Mouse (Mus musculus) CH12.LX (cell line): Measurements from ENCODE around the gene Ppm1l. TPM values are rescaled to one million over a fixed set of nuclear protein-coding genes. Genes with fewer than 3 reads are reported as not detected.
"Not testable (repeated sequence)": the region's sequence is repeated elsewhere in the genome, so short reads cannot be mapped to it uniquely, and the experiment has no call there.

ENCODE experiments used
- DNase-seq: peaks from one replicate; pipeline ENCODE4 v3.0.0-alpha.2; 2013; ENCODE audit errors: extremely low read depth
- H3K27ac ChIP-seq: 2 replicates; pipeline ENCODE4 v1.5.1; 2012; ENCODE audit warnings: low read depth, mild to moderate bottlenecking, control low read depth, moderate library complexity; ENCODE audit not compliant: insufficient read depth
- H3K27me3 ChIP-seq: replicated peaks from 2 replicates; pipeline ENCODE3; 2012; ENCODE audit warnings: inconsistent platforms
- H3K36me3 ChIP-seq, 2 experiments: replicated peaks in 1 of 2; 2 replicates each; pipeline versions ENCODE3 to v1.6.1; 2012; ENCODE audit warnings: inconsistent platforms in 1 of 2, low read length in 1 of 2, mild to moderate bottlenecking in 1 of 2, mixed read lengths in 1 of 2, moderate library complexity in 1 of 2; ENCODE audit not compliant: control insufficient read depth in 1 of 2, insufficient read depth in 1 of 2
- H3K4me1 ChIP-seq, 2 experiments: 2 replicates each; pipeline ENCODE4 v1.6.1; 2012; ENCODE audit warnings: inconsistent platforms in 1 of 2, moderate library complexity in 1 of 2; ENCODE audit not compliant: insufficient read depth in 2 of 2, control insufficient read depth in 1 of 2
- H3K4me2 ChIP-seq: 2 replicates; pipeline ENCODE4 v1.6.1; 2012; ENCODE audit warnings: low read depth, mild to moderate bottlenecking, control low read depth; ENCODE audit not compliant: poor library complexity, insufficient read depth, severe bottlenecking
- H3K4me3 ChIP-seq, 3 experiments: fragments of 150-350 bp in 1 of 3; sonication (generic) in 1 of 3; replicated peaks in 1 of 3; 2 replicates each; pipeline versions ENCODE3 to v1.5.1; 2011 to 2012; ENCODE audit warnings: low read depth in 2 of 3, low read length in 2 of 3, mild to moderate bottlenecking in 2 of 3, moderate library complexity in 2 of 3, control low read depth in 1 of 3, improper control_type of control experiment in 1 of 3, inconsistent platforms in 1 of 3, mixed read lengths in 1 of 3; ENCODE audit not compliant: poor library complexity in 1 of 3
- H3K79me2 ChIP-seq: replicated peaks from 2 replicates; pipeline ENCODE4 v1.6.1; 2012; ENCODE audit warnings: mild to moderate bottlenecking, moderate library complexity; ENCODE audit not compliant: control insufficient read depth, poor library complexity, insufficient read depth, severe bottlenecking; ENCODE audit errors: extremely low read depth
- H3K9ac ChIP-seq: 2 replicates; pipeline ENCODE4 v1.6.1; 2012; ENCODE audit warnings: low read depth, mild to moderate bottlenecking, control low read depth, moderate library complexity; ENCODE audit not compliant: insufficient read depth
- H3K9me3 ChIP-seq: replicated peaks from 2 replicates; pipeline ENCODE3; 2012; ENCODE audit warnings: low read length, inconsistent platforms, mixed read lengths
- CTCF ChIP-seq, 2 experiments: IDR thresholded peaks in 1 of 2; conservative IDR thresholded peaks in 1 of 2; 2 replicates each; pipeline ENCODE4 v1.5.1; 2011 to 2012; ENCODE audit warnings: low read depth in 2 of 2, low read length in 2 of 2, improper control_type of control experiment in 1 of 2, inconsistent platforms in 1 of 2, mild to moderate bottlenecking in 1 of 2, moderate library complexity in 1 of 2
- ELF1 ChIP-seq: IDR thresholded peaks from 2 replicates; pipeline ENCODE4 v1.6.1; 2014; ENCODE audit warnings: low read depth, mild to moderate bottlenecking, inconsistent platforms, low read length, improper control_type of control experiment
- EP300 ChIP-seq: IDR thresholded peaks from 2 replicates; pipeline ENCODE4 v1.6.1; 2011; ENCODE audit warnings: low read length, improper control_type of control experiment
- ETS1 ChIP-seq: conservative IDR thresholded peaks from 2 replicates; pipeline ENCODE4 v1.6.1; 2012; ENCODE audit warnings: low read depth, mild to moderate bottlenecking, inconsistent platforms, low read length, improper control_type of control experiment, moderate library complexity
- HCFC1 ChIP-seq: IDR thresholded peaks from 2 replicates; pipeline ENCODE4 v1.6.1; 2012; ENCODE audit warnings: low read depth, mild to moderate bottlenecking, inconsistent platforms, low read length, improper control_type of control experiment
- IRF4 ChIP-seq: IDR thresholded peaks from 2 replicates; pipeline ENCODE4 v1.6.1; 2014; ENCODE audit warnings: low read depth, mild to moderate bottlenecking, inconsistent platforms, low read length, improper control_type of control experiment
- JUN ChIP-seq: IDR thresholded peaks from 2 replicates; pipeline ENCODE4 v1.6.1; 2011; ENCODE audit warnings: low read depth, mild to moderate bottlenecking, low read length, improper control_type of control experiment, moderate library complexity; ENCODE audit not compliant: insufficient read depth
- KAT2A ChIP-seq: IDR thresholded peaks from 2 replicates; pipeline ENCODE4 v1.6.1; 2012; ENCODE audit warnings: low read length, improper control_type of control experiment, inconsistent platforms; ENCODE audit not compliant: insufficient replicate concordance
- MAFK ChIP-seq: IDR thresholded peaks from 2 replicates; pipeline ENCODE4 v1.6.1; 2011; ENCODE audit warnings: low read length, improper control_type of control experiment; ENCODE audit not compliant: insufficient replicate concordance
- MAX ChIP-seq: IDR thresholded peaks from 2 replicates; pipeline ENCODE4 v1.6.1; 2011; ENCODE audit warnings: low read length, improper control_type of control experiment
- MXI1 ChIP-seq: IDR thresholded peaks from 2 replicates; pipeline ENCODE4 v1.6.1; 2011; ENCODE audit warnings: mild to moderate bottlenecking, low read depth, low read length, improper control_type of control experiment
- NELFE ChIP-seq: IDR thresholded peaks from 2 replicates; pipeline ENCODE4 v1.6.1; 2011; ENCODE audit warnings: low read depth, low read length, improper control_type of control experiment
- POLR2A ChIP-seq: IDR thresholded peaks from 2 replicates; pipeline ENCODE4 v1.6.1; 2011; ENCODE audit warnings: low read depth, mild to moderate bottlenecking, improper control_type of control experiment, low read length
- POLR2AphosphoS2 ChIP-seq: IDR thresholded peaks from 2 replicates; pipeline ENCODE4 v1.6.1; 2011; ENCODE audit warnings: low read depth, low read length, improper control_type of control experiment
- TBP ChIP-seq: conservative IDR thresholded peaks from 2 replicates; pipeline ENCODE4 v1.6.1; 2011; ENCODE audit warnings: low read depth, low read length, improper control_type of control experiment
- TCF12 ChIP-seq: IDR thresholded peaks from 2 replicates; pipeline ENCODE4 v1.6.1; 2014; ENCODE audit warnings: low read depth, mild to moderate bottlenecking, inconsistent platforms, low read length, improper control_type of control experiment
- UBTF ChIP-seq: IDR thresholded peaks from 2 replicates; pipeline ENCODE4 v1.6.1; 2012; ENCODE audit warnings: low read depth, mild to moderate bottlenecking, inconsistent platforms, low read length, improper control_type of control experiment, moderate library complexity
- USF2 ChIP-seq: conservative IDR thresholded peaks from 2 replicates; pipeline ENCODE4 v1.6.1; 2011; ENCODE audit warnings: low read depth, low read length, improper control_type of control experiment
- ZC3H11A ChIP-seq: IDR thresholded peaks from 2 replicates; pipeline ENCODE4 v1.6.1; 2012; ENCODE audit warnings: low read depth, mild to moderate bottlenecking, inconsistent platforms, low read length, improper control_type of control experiment
- ZKSCAN1 ChIP-seq: IDR thresholded peaks from 2 replicates; pipeline ENCODE4 v1.6.1; 2012; ENCODE audit warnings: low read depth, inconsistent platforms, low read length, improper control_type of control experiment, borderline replicate concordance
- ZNF384 ChIP-seq: IDR thresholded peaks from 2 replicates; pipeline ENCODE4 v1.6.1; 2012; ENCODE audit warnings: low read depth, low read length, improper control_type of control experiment, inconsistent platforms
- dilution Hi-C: fragments of 300-500 bp; cut with MboI; formaldehyde crosslinking; loops from 2 replicates; pipeline ENCODE4 v1.14.3; 2020; ENCODE audit warnings: low sequenced_read_pairs; ENCODE audit not compliant: extremely low pct_unique_long_range_greater_than_20kb, extremely low pct_ligation_motif_present
- in situ Hi-C: fragments of 300-500 bp; cut with MboI; formaldehyde crosslinking; loops from 3 replicates; pipeline ENCODE4 v1.14.3; 2019; ENCODE audit warnings: low sequenced_read_pairs, low pct_ligation_motif_present, low pct_unique_long_range_greater_than_20kb, mixed read lengths
- polyA plus RNA-seq: library from polyadenylated mRNA; unstranded; fragments of >175 nt; gene quantifications from 2 replicates; pipeline ENCODE4 v1.2.1, GENCODE M21; 2012; ENCODE audit warnings: low read depth; ENCODE audit not compliant: insufficient read length
- total RNA-seq, 2 experiments: library from RNA; depleted of rRNA; stranded (reverse); fragments of 300-350 nt in 1 of 2; fragments of >200 nt in 1 of 2; gene quantifications; 2 replicates each; pipeline ENCODE4 v1.2.3; 2012 to 2014

Ppm1l gene
- total and polyA plus RNA-seq, 3 experiments: 0.68 to 2.4 (median 1.7) TPM

GRCm38 (mm10) chr3:69563406-69563805 is 246.7 kb downstream of the Ppm1l start:
- no peaks in the 10 kb centered on the region for H3K79me2 ChIP-seq
- no peaks in the 10 kb centered on the region for H3K36me3 ChIP-seq
- peaks cover 0 to 5% of the 10 kb centered on the region in 2 experiments; a peak in 1 of 4 replicates for H3K4me1 ChIP-seq
- DNase-seq: no peak
- in situ Hi-C loops: no loop called here
- no peaks in the 10 kb centered on the region for H3K27me3 ChIP-seq
- no peak overlapping the region for H3K4me3 ChIP-seq
- no peak overlapping the region for H3K27ac ChIP-seq
- H3K9me3 ChIP-seq: peaks cover 5% of the 10 kb centered on the region
- no peak overlapping the region for H3K4me2 ChIP-seq
- dilution Hi-C loops: no loop called here
- no peak overlapping the region for H3K9ac ChIP-seq
- TF ChIP-seq TBP (no peak), IRF4 (no peak), JUN (no peak), ZNF384 (no peak), MXI1 (no peak), NELFE (no peak), ZC3H11A (no peak), MAFK (no peak), EP300 (no peak), USF2 (no peak), POLR2A (no peak), ETS1 (no peak), MAX (no peak), POLR2AphosphoS2 (no peak)

- in situ Hi-C loops, DNase-seq, H3K9ac ChIP-seq, H3K79me2 ChIP-seq, H3K4me1 ChIP-seq, H3K27me3 ChIP-seq, H3K36me3 ChIP-seq, dilution Hi-C loops, H3K9me3 ChIP-seq, H3K4me2 ChIP-seq, H3K27ac ChIP-seq, H3K4me3 ChIP-seq: not testable (repeated sequence)
These were observed 248.9 kb downstream of the Ppm1l start for GRCm38 (mm10) chr3:69565586-69565985.

GRCm38 (mm10) chr3:69572561-69572960 is 255.9 kb downstream of the Ppm1l start:
- H3K27me3 ChIP-seq: no peaks in the 10 kb centered on the region
- no peaks in the 10 kb centered on the region for H3K9me3 ChIP-seq
- no peaks in the 10 kb centered on the region for H3K4me1 ChIP-seq
- H3K4me3 ChIP-seq: no peak overlapping the region
- H3K4me2 ChIP-seq: no peak overlapping the region
- DNase-seq: no peak
- TF ChIP-seq UBTF: no peak
- TF ChIP-seq MXI1: no peak
- TF ChIP-seq CTCF (conservative IDR thresholded peaks at IDR 0.05 in 1 of 2, IDR thresholded peaks at IDR 0.05 in 1 of 2; ENCODE audit: low read depth in 2 of 2, low read length in 2 of 2): no peak
- TF ChIP-seq ZKSCAN1: no peak
- TF ChIP-seq HCFC1: no peak
- TF ChIP-seq TCF12: no peak
- TF ChIP-seq ELF1: no peak
- TF ChIP-seq IRF4: no peak
- no peak for TF ChIP-seq KAT2A
- no peak for TF ChIP-seq TBP
- no peaks in the 10 kb centered on the region for H3K36me3 ChIP-seq
- no peaks in the 10 kb centered on the region for H3K79me2 ChIP-seq
- no peak overlapping the region for H3K9ac ChIP-seq
- in situ Hi-C loops (no loop called here), dilution Hi-C loops (no loop called here)
- no peak overlapping the region for H3K27ac ChIP-seq
